Mouse (Mus musculus): ENCODE measurements around the gene Gm28042. TPM values are rescaled to one million over a fixed set of nuclear protein-coding genes. Genes with fewer than 3 reads are reported as not detected.

The Gm28042 gene
- polyA plus RNA-seq, 1 experiment, result 0.01 TPM

DNA sequence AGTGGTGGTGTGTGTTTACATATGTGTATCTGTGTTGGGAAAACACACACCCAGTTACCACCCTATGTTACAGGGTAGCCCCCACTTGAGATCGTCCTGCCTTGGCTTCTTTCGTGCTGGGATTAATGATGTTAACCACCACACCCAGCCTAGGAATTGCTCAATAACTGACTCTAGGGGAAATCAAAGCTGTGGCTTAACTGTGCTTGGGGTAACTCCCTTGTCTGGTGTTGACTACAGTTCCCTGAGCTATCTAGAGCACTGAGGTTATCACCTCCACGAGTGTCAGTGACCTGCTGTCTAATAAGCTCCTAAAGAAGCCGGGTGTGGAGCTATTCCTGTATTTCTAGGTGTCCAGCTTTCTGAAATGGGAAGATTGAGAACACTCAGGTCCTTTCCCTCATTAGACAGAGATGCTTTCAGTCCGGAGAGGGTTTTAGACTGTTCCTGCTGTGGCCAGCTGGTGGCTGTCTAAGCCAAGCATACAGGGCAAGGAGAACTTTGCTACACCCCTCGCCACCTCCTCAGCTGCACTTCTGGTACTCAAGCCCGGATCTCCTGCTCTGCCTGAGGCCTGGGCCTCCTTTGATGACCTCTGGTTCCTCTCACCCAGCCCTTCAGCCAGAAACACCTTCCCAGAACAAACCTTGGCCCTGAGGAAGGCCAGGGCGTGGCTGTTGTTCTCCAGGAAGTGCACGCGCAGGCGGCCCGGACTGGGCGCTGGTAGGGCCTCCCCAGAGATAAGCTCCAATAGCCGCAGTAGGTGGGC, 57.5 kb downstream of the Gm28042 start:
- Histone ChIP-seq H3K4me1 (ENCODE audit: control insufficient read depth) (peaks cover 22% of the 10 kb centered on the region), H3K9me3 (ENCODE audit: control insufficient read depth, low read length) (peaks cover 3% of the 10 kb centered on the region; the same call in 1 of the 2 replicates), H3K36me3 (ENCODE audit: control insufficient read depth) (peaks cover 2% of the 10 kb centered on the region), H3K27me3 (ENCODE audit: control insufficient read depth) (no peaks in the 10 kb centered on the region), H3K4me3 (replicated peaks) (no peak overlapping the region)
- TF ChIP-seq TAL1 (IDR thresholded peaks at IDR 0.05; ENCODE audit: low read length) (no peak), GATA1 (IDR thresholded peaks at IDR 0.05; ENCODE audit: low read length) (no peak)

DNA sequence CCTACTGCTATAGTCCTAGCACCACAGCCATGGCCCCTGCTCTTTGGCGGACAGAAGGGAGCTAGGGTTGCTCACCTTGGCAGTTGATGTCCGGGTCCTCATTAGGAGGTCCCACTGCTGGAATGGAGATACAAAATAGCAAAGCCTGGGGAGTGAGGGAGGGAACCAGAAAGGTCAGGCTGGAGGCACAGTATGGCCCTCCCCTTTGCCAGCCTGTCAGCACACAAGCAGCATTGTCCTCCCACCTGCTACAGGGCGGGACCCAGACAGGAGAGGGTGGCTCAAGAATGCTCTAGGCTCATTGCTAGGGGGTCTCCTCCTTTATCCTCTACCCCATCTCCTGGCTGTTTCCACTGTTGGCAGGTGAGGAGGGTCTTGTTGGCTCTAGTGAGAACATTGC, 58.7 kb downstream of the Gm28042 start:
- Histone ChIP-seq H3K36me3 (ENCODE audit: control insufficient read depth) (peaks cover 11% of the 10 kb centered on the region), H3K27me3 (ENCODE audit: control insufficient read depth) (no peaks in the 10 kb centered on the region), H3K4me1 (ENCODE audit: control insufficient read depth) (peaks cover 22% of the 10 kb centered on the region), H3K4me3 (replicated peaks) (no peak overlapping the region), H3K9me3 (ENCODE audit: control insufficient read depth, low read length) (peaks cover 3% of the 10 kb centered on the region; the same call in 1 of the 2 replicates)
- no peak for TF ChIP-seq TAL1 (IDR thresholded peaks at IDR 0.05; ENCODE audit: low read length)
- TF ChIP-seq GATA1 (IDR thresholded peaks at IDR 0.05; ENCODE audit: low read length), result no peak

DNA sequence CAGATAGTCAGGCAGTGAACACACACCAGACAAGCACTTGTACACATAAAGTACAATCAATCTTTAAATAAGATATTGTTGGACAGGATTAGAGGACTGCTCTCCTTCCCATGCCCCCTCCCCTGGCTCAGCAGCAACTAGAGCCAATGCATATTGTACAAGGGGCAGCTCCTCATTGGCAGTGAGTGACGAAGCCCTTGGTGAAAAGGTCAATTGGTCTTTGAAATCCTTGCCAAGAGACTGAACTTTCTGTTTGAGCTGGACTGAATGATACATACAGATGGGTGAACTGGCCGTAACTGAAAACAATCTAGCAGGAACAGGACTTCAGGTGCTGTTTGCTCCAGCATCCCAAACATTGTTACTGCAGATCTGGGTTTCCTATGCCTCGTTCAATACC, 60.1 kb downstream of the Gm28042 start:
- no peaks in the 10 kb centered on the region for H3K27me3 ChIP-seq (ENCODE audit: control insufficient read depth)
- no peaks in the 10 kb centered on the region for H3K9me3 ChIP-seq (ENCODE audit: control insufficient read depth, low read length)
- no peak overlapping the region for H3K4me3 ChIP-seq (replicated peaks)
- H3K4me1 ChIP-seq (ENCODE audit: control insufficient read depth), result peaks cover 22% of the 10 kb centered on the region
- TF ChIP-seq TAL1 (IDR thresholded peaks at IDR 0.05; ENCODE audit: low read length) (no peak), GATA1 (IDR thresholded peaks at IDR 0.05; ENCODE audit: low read length) (no peak)
- H3K36me3 ChIP-seq (ENCODE audit: control insufficient read depth), result peaks cover 19% of the 10 kb centered on the region

DNA sequence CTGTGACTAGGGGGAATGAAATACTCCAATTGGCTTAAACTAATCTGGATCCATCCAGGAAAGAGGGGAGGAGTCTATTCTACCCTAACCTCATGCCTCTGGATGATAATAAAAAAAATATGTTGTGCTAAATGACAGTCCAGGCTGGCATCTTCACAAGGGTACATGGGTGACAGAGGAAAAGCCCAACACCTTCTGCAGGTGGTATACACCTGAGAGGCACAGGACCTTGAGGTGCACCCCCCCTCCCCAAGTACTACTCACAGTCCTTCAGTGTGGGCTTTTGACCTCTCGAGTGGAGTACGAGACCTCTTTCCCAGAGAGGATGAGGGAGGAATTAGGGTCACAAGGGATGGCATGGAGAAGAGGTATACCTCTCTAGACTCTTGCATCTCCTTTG, 60.6 kb downstream of the Gm28042 start:
- Histone ChIP-seq H3K4me3 (replicated peaks) (no peak overlapping the region), H3K9me3 (ENCODE audit: control insufficient read depth, low read length) (no peaks in the 10 kb centered on the region), H3K36me3 (ENCODE audit: control insufficient read depth) (peaks cover 23% of the 10 kb centered on the region), H3K27me3 (ENCODE audit: control insufficient read depth) (no peaks in the 10 kb centered on the region), H3K4me1 (ENCODE audit: control insufficient read depth) (peaks cover 22% of the 10 kb centered on the region)
- TF ChIP-seq TAL1 (IDR thresholded peaks at IDR 0.05; ENCODE audit: low read length) (no peak), GATA1 (IDR thresholded peaks at IDR 0.05; ENCODE audit: low read length) (no peak)

DNA sequence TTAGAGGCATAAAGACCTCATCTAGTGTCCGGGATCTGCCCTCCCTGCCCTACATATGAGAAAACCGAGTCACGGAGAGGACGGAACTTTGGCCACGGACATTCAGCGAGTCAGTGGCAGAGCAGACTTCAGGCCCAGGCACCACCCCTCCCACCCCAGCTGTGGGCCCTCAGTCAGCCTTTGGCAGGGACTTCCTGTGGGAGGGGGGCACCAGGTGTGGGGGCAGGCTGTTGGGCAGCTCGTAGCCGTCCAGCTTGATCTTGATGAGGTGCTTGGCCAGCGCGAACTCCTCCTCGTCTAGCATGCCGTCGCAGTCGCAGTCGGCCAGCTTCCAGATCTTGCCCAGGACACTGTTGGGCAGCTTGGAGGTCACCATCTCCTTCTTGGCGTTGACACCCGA, 63.7 kb downstream of the Gm28042 start:
- Histone ChIP-seq H3K36me3 (ENCODE audit: control insufficient read depth) (peaks cover 37% of the 10 kb centered on the region), H3K4me1 (ENCODE audit: control insufficient read depth) (peaks cover 6% of the 10 kb centered on the region), H3K9me3 (ENCODE audit: control insufficient read depth, low read length) (no peaks in the 10 kb centered on the region), H3K27me3 (ENCODE audit: control insufficient read depth) (no peaks in the 10 kb centered on the region), H3K4me3 (replicated peaks) (no peak overlapping the region)
- TF ChIP-seq GATA1 (IDR thresholded peaks at IDR 0.05; ENCODE audit: low read length) (no peak), TAL1 (IDR thresholded peaks at IDR 0.05; ENCODE audit: low read length) (no peak)

Other genes with a start within 250 kb of the Gm28042 start
- gene Rpap1, start 240.0 kb upstream of the Gm28042 start, polyA plus RNA-seq (2012), result 0.74 and 0.80 TPM in 2 replicates
- gene Tyro3, start 229.8 kb upstream of the Gm28042 start, polyA plus RNA-seq (2012), result 0.01 TPM in 1 of 2 replicates, not detected in the other
- gene Mga, start 130.3 kb upstream of the Gm28042 start, polyA plus RNA-seq (2012), result 0.01 and 0.02 TPM in 2 replicates
- gene Mapkbp1, start 54.8 kb upstream of the Gm28042 start, polyA plus RNA-seq (2012), result 0.02 TPM in 2 replicates
- 0.44 and 0.82 TPM in 2 replicates for gene Jmjd7, start within 50 bp of the Gm28042 start, polyA plus RNA-seq (2012)
- gene Pla2g4b, start 5.9 kb downstream of the Gm28042 start, polyA plus RNA-seq (2012), result 0.30 and 0.55 TPM in 2 replicates
- 0.67 and 1.1 TPM in 2 replicates for gene Ehd4, start 127.1 kb downstream of the Gm28042 start, polyA plus RNA-seq (2012)
- 0.01 TPM in 1 of 2 replicates, not detected in the other for gene Pla2g4e, start 217.8 kb downstream of the Gm28042 start, polyA plus RNA-seq (2012)